Mouse (Mus musculus) cortical plate, adult 2 months (tissue): ENCODE results near the gene Kansl1l. TPM values are rescaled to one million over a fixed set of nuclear protein-coding genes. Genes with fewer than 3 reads are reported as not detected.
"Not testable (repeated sequence)": the region's sequence is repeated elsewhere in the genome, so short reads cannot be mapped to it uniquely, and the experiment has no call there.

ENCODE experiments used
- H3K27ac ChIP-seq: fragments of 200-500 bp; 2 replicates; pipeline ENCODE4 v1.5.1; 2012; ENCODE audit warnings: low read length, control low read depth, inconsistent platforms; ENCODE audit not compliant: insufficient read depth
- H3K4me1 ChIP-seq: fragments of 200-500 bp; 2 replicates; pipeline ENCODE4 v1.6.1; 2011; ENCODE audit warnings: low read length; ENCODE audit not compliant: control insufficient read depth, insufficient read depth
- H3K4me3 ChIP-seq: fragments of 200-500 bp; 2 replicates; pipeline ENCODE4 v1.5.1; 2011; ENCODE audit warnings: mild to moderate bottlenecking, low read length, control low read depth; ENCODE audit not compliant: insufficient read depth
- CTCF ChIP-seq: fragments of 200-500 bp; IDR thresholded peaks from 2 replicates; pipeline ENCODE4 v1.5.1; 2011; ENCODE audit warnings: mild to moderate bottlenecking, control low read depth, low read length; ENCODE audit not compliant: insufficient read depth; ENCODE audit errors: extremely low read depth
- POLR2A ChIP-seq: fragments of 200-500 bp; IDR thresholded peaks from 2 replicates; pipeline ENCODE4 v1.6.1; 2011; ENCODE audit warnings: mild to moderate bottlenecking, low read length, control low read depth; ENCODE audit not compliant: insufficient read depth; ENCODE audit errors: extremely low read depth
- polyA plus RNA-seq: library from polyadenylated mRNA; depleted of rRNA; stranded (reverse); fragments of >200 nt; gene quantifications from 2 replicates; pipeline ENCODE4 v1.2.3, GENCODE M21; 2012

The Kansl1l gene
- polyA plus RNA-seq, 1 experiment = 8.0 TPM

- Histone ChIP-seq H3K27ac (no peak overlapping the region), H3K4me1 (no peaks in the 10 kb centered on the region; the same call in none of the 2 replicates), H3K4me3 (peak overlapping the region; percentile 56)
- no peak for TF ChIP-seq CTCF
- TF ChIP-seq POLR2A = no peak
Observed at GRCm38 (mm10) chr1:66701576-66701940, 115.8 kb downstream of the Kansl1l start.

- Histone ChIP-seq H3K4me1 (no peaks in the 10 kb centered on the region; the same call in none of the 2 replicates), H3K4me3 (peak within 1 kb of the TSS; percentile 56), H3K27ac (peak within 1 kb of the TSS; percentile 34; the same call in 1 of the 2 replicates)
- TF ChIP-seq CTCF = no peak
- TF ChIP-seq POLR2A = peak; percentile 77; the same call in 1 of the 2 replicates
Observed at GRCm38 (mm10) chr1:66700693-66701575, 116.4 kb downstream of the Kansl1l start, which contains the start of gene Rpe. Gene Rpe (plus strand): TSS chr1:66700831.

DNA sequence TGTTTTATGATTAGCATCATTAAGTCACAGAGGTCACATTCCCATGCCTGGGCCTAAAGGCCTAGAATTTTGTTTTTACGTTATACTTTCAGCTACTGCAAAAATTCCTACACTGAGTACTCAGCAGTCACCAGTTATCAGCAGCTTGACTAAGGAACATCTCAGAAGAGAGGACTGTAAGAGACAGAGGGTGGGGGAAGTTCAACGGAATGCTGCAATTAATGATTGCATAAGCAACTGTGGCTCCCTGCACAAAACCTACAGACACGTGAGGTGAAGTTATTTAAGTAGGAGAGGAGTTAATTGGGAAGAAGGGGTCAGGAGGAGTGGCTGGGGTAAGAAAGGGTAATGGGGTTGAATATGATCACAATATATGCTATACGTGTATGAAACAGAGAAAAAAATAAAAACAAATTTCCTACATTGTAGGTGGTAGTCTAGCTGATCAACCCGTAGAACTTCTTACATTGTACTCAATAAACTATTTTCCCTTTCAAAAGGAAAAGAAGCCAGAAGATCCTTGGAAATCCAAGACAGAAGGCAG lies 117.1 kb downstream of the Kansl1l start:
- TF ChIP-seq CTCF (no peak), POLR2A (no peak)

DNA sequence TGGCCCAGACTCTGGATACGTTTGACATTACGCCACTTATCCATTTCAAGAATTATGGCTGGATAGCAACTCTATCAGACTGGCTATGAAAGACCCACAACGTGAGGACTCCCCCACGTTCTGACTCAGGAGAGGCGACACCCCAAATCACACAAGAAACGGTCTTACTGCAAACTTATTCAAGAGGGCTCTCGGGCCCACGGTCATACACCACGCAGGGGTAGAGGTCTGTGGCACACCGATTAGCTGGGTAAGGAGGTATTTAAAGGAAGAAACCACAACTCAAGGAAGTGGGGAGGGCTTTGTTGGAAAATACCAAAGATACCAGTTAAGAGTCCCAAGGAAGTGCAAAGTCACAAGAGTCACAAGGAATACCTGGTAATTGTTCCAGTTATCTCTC lies 117.7 kb downstream of the Kansl1l start:
- not testable (repeated sequence) for H3K4me3 ChIP-seq, H3K4me1 ChIP-seq, H3K27ac ChIP-seq

More for the DNA sequence above, 117.1 kb downstream of the Kansl1l start:
- Histone ChIP-seq H3K4me1 (no peaks in the 10 kb centered on the region; the same call in none of the 2 replicates), H3K27ac (peak overlapping the region; percentile 34; the same call in 1 of the 2 replicates), H3K4me3 (peak overlapping the region; percentile 56; the same call in 1 of the 2 replicates)

DNA sequence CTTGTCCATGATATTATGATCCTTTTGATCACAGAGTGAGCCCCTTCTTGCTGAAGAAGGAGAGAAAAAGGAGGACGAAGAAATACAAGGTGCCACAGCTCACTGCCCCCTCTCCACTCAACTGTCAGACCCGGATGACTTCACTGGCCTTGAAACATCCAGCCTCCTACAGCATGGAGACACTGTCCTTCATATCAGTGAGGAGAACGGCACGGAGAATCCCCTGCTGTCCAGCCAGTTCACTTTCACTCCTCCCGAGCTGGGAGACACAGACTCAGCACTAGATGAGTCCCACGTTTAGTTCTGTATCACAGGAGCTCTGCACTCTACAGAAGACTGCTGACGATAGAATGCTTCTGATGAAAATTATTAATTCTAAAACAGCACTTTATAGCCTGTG lies 122.1 kb downstream of the Kansl1l start:
- Histone ChIP-seq H3K4me1 (no peaks in the 10 kb centered on the region; the same call in 1 of the 2 replicates), H3K4me3 (no peak overlapping the region), H3K27ac (no peak overlapping the region)
- TF ChIP-seq CTCF (no peak), POLR2A (no peak)

DNA sequence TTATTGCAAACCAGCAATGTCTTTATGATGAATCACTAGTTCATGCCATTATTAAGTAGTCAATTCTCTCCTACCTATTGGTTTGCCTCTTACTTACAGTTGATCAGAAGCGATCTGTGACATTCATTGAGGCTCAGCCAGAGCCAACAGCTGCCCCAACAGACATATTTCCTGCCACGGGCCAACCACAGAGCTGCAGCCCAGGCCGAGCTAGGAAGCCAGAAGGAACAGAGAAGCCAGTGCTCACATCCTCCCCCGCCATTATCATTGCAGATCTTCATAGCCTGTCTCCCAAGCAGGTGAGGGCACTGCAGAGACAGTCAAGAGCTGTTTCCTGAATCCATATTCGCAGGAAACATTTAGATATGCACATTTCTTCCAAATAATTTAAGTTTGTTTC lies 123.1 kb downstream of the Kansl1l start:
- Histone ChIP-seq H3K4me1 (no peaks in the 10 kb centered on the region; the same call in 1 of the 2 replicates), H3K27ac (no peak overlapping the region), H3K4me3 (no peak overlapping the region)
- TF ChIP-seq POLR2A (no peak), CTCF (no peak)

GRCm38 (mm10) chr1:66692780-66693392 lies 124.5 kb downstream of the Kansl1l start:
- H3K4me1 ChIP-seq = no peaks in the 10 kb centered on the region; the same call in 1 of the 2 replicates
- no peak overlapping the region for H3K4me3 ChIP-seq
- TF ChIP-seq CTCF (no peak), POLR2A (no peak)
- no peak overlapping the region for H3K27ac ChIP-seq

GRCm38 (mm10) chr1:66692308-66692707 lies 125.1 kb downstream of the Kansl1l start:
- no peak overlapping the region for H3K4me3 ChIP-seq
- TF ChIP-seq POLR2A (no peak), CTCF (no peak)
- no peak overlapping the region for H3K27ac ChIP-seq
- H3K4me1 ChIP-seq = no peaks in the 10 kb centered on the region; the same call in 1 of the 2 replicates

GRCm38 (mm10) chr1:66691772-66692171 lies 125.6 kb downstream of the Kansl1l start:
- TF ChIP-seq CTCF (no peak), POLR2A (no peak)
- Histone ChIP-seq H3K27ac (no peak overlapping the region), H3K4me1 (no peaks in the 10 kb centered on the region; the same call in 1 of the 2 replicates), H3K4me3 (no peak overlapping the region)
